In the genomic region with DNA sequence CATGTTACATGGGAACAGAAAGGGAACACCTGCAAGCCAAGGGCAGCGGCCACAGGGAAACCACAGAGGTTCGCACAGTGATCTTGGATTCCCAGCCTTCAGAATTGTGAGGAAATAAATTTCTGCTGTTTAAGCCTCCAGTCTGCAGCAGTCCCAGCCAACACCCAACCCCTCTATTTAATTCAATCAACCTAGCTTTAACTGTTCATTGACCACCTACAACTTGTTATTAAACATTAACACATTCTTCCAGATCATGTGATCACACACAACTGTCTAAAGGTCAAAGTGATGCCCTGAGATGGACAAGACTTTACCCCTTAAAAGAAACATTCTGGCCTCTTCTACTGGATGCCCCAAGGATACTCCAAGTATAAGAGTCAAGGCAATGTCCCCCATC, we compare ENCODE assay signal across 24 mouse cellular contexts. TPM values are rescaled to one million over a fixed set of nuclear protein-coding genes. Genes with fewer than 3 reads are reported as not detected.
DNase-seq lines count a peak whose midpoint lies in the region; ATAC-seq and TF ChIP-seq lines count a peak whose summit lies in the region.
"Had no signal": no experiment of that assay in that cellular context is flagged by ENCODE, and none has a peak within 500 bp of the region (broad histone marks: within the 10 kb centered on the region; RNA-seq: fewer than 3 reads in every experiment).

No protein-coding gene starts in this region.

- no peak for TF ChIP-seq POLR2A in liver, adult 2 months (IDR thresholded peaks at IDR 0.05; ENCODE audit: extremely low read depth, insufficient read depth, low read length)

- no peak overlapping the region for H3K4me2 ChIP-seq in liver, embryonic 11.5 days
- no peak overlapping the region for H3K4me2 ChIP-seq in heart, embryonic 11.5 days
- H3K4me2 ChIP-seq: embryonic facial prominence, embryonic 13.5 days; forebrain, embryonic 12.5 days; heart, embryonic 12.5 days had no signal

- TF ChIP-seq CTCF in liver, adult 2 months (IDR thresholded peaks at IDR 0.05; ENCODE audit: low read depth, low read length) = no peak

- DNase-seq in kidney, adult 11 months = peak; percentile 62
- DNase-seq in kidney, adult 18-20 months = no peak
- DNase-seq in liver, adult 2 months (ENCODE audit: extremely low read depth, low read depth, low spot score) = peak; percentile 84
- no peak for DNase-seq in liver, embryonic 11.5 days (ENCODE audit: low spot score)
- peak; percentile 59 for DNase-seq in kidney, postnatal 14 days
- no peak for DNase-seq in ovary, postnatal 36 days (ENCODE audit: low spot score)
- DNase-seq: adrenal gland, adult 2 months; adrenal gland, postnatal 25 days; cerebellum, adult 18-20 months; cerebellum, adult 9-11 months; cerebellum, postnatal 36 days; gastrocnemius, postnatal 14 days; heart, adult 2 months had no signal

- WGBS in liver, adult 2 months = 71% methylated on average over 2 of the region's 2 CpGs
- WGBS in liver, embryonic 11.5 days = 89% methylated on average over 2 of the region's 2 CpGs
- WGBS in heart, embryonic 11.5 days (ENCODE audit: insufficient replicate concordance) = 98% methylated on average over 2 of the region's 2 CpGs

- H3K27me3 ChIP-seq in liver, adult 2 months (ENCODE audit: control insufficient read depth, insufficient read depth, low read length) = no peaks in the 10 kb centered on the region
- no peaks in the 10 kb centered on the region; the same call in 1 of the 2 replicates for H3K27me3 ChIP-seq in liver, embryonic 11.5 days (replicated peaks; ENCODE audit: control insufficient read depth, insufficient read depth, low read length)
- no peaks in the 10 kb centered on the region for H3K27me3 ChIP-seq in heart, embryonic 11.5 days (ENCODE audit: control insufficient read depth, insufficient read depth, low read length)

- H3K27ac ChIP-seq in liver, adult 2 months (replicated peaks; ENCODE audit: insufficient read depth, low read depth, low read length) = no peak overlapping the region
- H3K27ac ChIP-seq in liver, embryonic 11.5 days (ENCODE audit: low read depth, low read length) = no peak overlapping the region
- H3K27ac ChIP-seq in heart, embryonic 11.5 days (ENCODE audit: low read depth, low read length) = no peak overlapping the region
- H3K27ac ChIP-seq: embryonic facial prominence, embryonic 13.5 days; forebrain, embryonic 12.5 days; heart, adult 2 months had no signal

- H3K9ac ChIP-seq in liver, adult 2 months (ENCODE audit: low read depth, low read length) = no peak overlapping the region
- H3K9ac ChIP-seq in liver, embryonic 11.5 days (ENCODE audit: low read depth, low read length) = no peak overlapping the region
- no peak overlapping the region for H3K9ac ChIP-seq in heart, embryonic 11.5 days (ENCODE audit: low read depth, low read length)
- H3K9ac ChIP-seq: embryonic facial prominence, embryonic 13.5 days; forebrain, embryonic 12.5 days; heart, embryonic 12.5 days had no signal

- no peak overlapping the region for H3K4me3 ChIP-seq in liver, adult 2 months (ENCODE audit: insufficient read depth, low read depth, low read length)
- no peak overlapping the region for H3K4me3 ChIP-seq in liver, embryonic 11.5 days (ENCODE audit: low read depth, low read length)
- no peak overlapping the region for H3K4me3 ChIP-seq in heart, embryonic 11.5 days (ENCODE audit: low read depth, low read length)
- H3K4me3 ChIP-seq: embryonic facial prominence, embryonic 13.5 days; forebrain, embryonic 12.5 days; heart, adult 2 months; heart, embryonic 12.5 days had no signal

- ATAC-seq in liver, embryonic 11.5 days (replicated peaks; ENCODE audit: low FRiP score) = no peak
- ATAC-seq in heart, embryonic 11.5 days (replicated peaks; ENCODE audit: insufficient number of reproducible peaks, low FRiP score, low TSS enrichment) = no peak
- ATAC-seq: activated CD4-positive, CD25-positive, alpha-beta regulatory T cell, adult 4 months; forebrain, embryonic 16.5 days; Patski had no signal

- H3K9me3 ChIP-seq in liver, embryonic 11.5 days (ENCODE audit: control insufficient read depth, low read length) = no peaks in the 10 kb centered on the region
- H3K9me3 ChIP-seq in heart, embryonic 11.5 days (replicated peaks; ENCODE audit: control insufficient read depth, low read length) = no peaks in the 10 kb centered on the region
- H3K9me3 ChIP-seq: embryonic facial prominence, embryonic 13.5 days; forebrain, embryonic 12.5 days; heart, embryonic 12.5 days had no signal

- H3K4me1 ChIP-seq in liver, adult 2 months (ENCODE audit: control insufficient read depth, insufficient read depth, low read length) = peaks cover 9% of the 10 kb centered on the region; the same call in 1 of the 2 replicates
- H3K4me1 ChIP-seq in liver, embryonic 11.5 days (replicated peaks; ENCODE audit: control insufficient read depth, insufficient read depth, low read length) = no peaks in the 10 kb centered on the region; the same call in 1 of the 2 replicates
- peaks cover 35% of the 10 kb centered on the region for H3K4me1 ChIP-seq in heart, embryonic 11.5 days (ENCODE audit: control insufficient read depth, insufficient read depth, low read length)
- H3K4me1 ChIP-seq: embryonic facial prominence, embryonic 13.5 days; forebrain, embryonic 12.5 days had no signal

- H3K36me3 ChIP-seq in liver, adult 2 months (ENCODE audit: control insufficient read depth, insufficient read depth, low read length) = peaks cover 31% of the 10 kb centered on the region
- H3K36me3 ChIP-seq in liver, embryonic 11.5 days (ENCODE audit: control insufficient read depth, insufficient read depth, low read length) = no peaks in the 10 kb centered on the region
- H3K36me3 ChIP-seq in heart, embryonic 11.5 days (ENCODE audit: control insufficient read depth, insufficient read depth, low read length) = no peaks in the 10 kb centered on the region
- H3K36me3 ChIP-seq: embryonic facial prominence, embryonic 13.5 days; forebrain, embryonic 12.5 days; heart, embryonic 12.5 days had no signal

- no peaks in the 10 kb centered on the region for H3K79me2 ChIP-seq in liver, adult 2 months (ENCODE audit: control insufficient read depth, insufficient read depth, low read length)

RNA-seq across cellular contexts. Expression of a gene that starts 9.5 kb away (rescaled TPM):
- 160 and 169 TPM in 2 replicates for total RNA-seq in liver, adult 2 months (2014; rRNA removed)
- polyA plus RNA-seq in liver, adult 2 months (2012; rRNA removed) = 151 and 163 TPM in 2 replicates
- polyA plus RNA-seq in liver, embryonic 11.5 days (2014; fragmentation: Nextera tagmentation; extraction: Ambion mirVana) = 1.4 TPM in 2 replicates
- polyA plus RNA-seq in heart, embryonic 11.5 days (2014; fragmentation: Nextera tagmentation; extraction: Ambion mirVana) = 20.2 and 23.7 TPM in 2 replicates
- polyA plus RNA-seq: activated CD4-positive, CD25-positive, alpha-beta regulatory T cell, adult 4 months; forebrain, embryonic 12.5 days had no signal

RNA-seq across cellular contexts. Expression of a gene that starts 26.0 kb away (rescaled TPM):
- not detected in 2 replicates for total RNA-seq in liver, adult 2 months (2014; rRNA removed)
- polyA plus RNA-seq in liver, adult 2 months (2012; rRNA removed) = not detected in 2 replicates
- 0.07 TPM in 1 of 2 replicates, not detected in the other for polyA plus RNA-seq in liver, embryonic 11.5 days (2014; fragmentation: Nextera tagmentation; extraction: Ambion mirVana)
- 0.19 TPM in 1 of 2 replicates, not detected in the other for polyA plus RNA-seq in heart, embryonic 11.5 days (2014; fragmentation: Nextera tagmentation; extraction: Ambion mirVana)
- total RNA-seq: adrenal gland, adult 2 months; adrenal gland, postnatal 25 days; gastrocnemius, adult 18-20 months; gastrocnemius, postnatal 14 days; heart, adult 2 months; heart, postnatal 25 days had no signal
- polyA plus RNA-seq: activated CD4-positive, CD25-positive, alpha-beta regulatory T cell, adult 4 months; C2C12; embryonic facial prominence, embryonic 13.5 days; forebrain, embryonic 12.5 days; forebrain, embryonic 16.5 days; heart, embryonic 12.5 days; hindbrain, embryonic 11.5 days; Patski had no signal

Comparison
In these comparisons a context has a peak if more than half of its experiments do, and no peak if none do; other contexts are left out.
1. DNase-seq: peak in kidney, adult 11 months (single experiment), liver, adult 2 months (single experiment) and kidney, postnatal 14 days (single experiment); none in kidney, adult 18-20 months (single experiment), liver, embryonic 11.5 days (single experiment) and ovary, postnatal 36 days (single experiment).